Mouse (Mus musculus): Measurements from ENCODE around the gene Slc25a34. TPM values are rescaled to one million over a fixed set of nuclear protein-coding genes. Genes with fewer than 3 reads are reported as not detected.

Gene Slc25a34
- polyA plus RNA-seq, 1 experiment from 2014 or later = 0.49 TPM

GRCm38 (mm10) chr4:141641961-141642811 is 18.6 kb upstream of the Slc25a34 start:
- Histone ChIP-seq H3K9me3 (replicated peaks) (no peaks in the 10 kb centered on the region), H3K27ac (no peak overlapping the region), H3K4me1 (peaks cover 21% of the 10 kb centered on the region), H3K4me2 (no peak overlapping the region), H3K9ac (no peak overlapping the region), H3K27me3 (no peaks in the 10 kb centered on the region), H3K4me3 (replicated peaks) (no peak overlapping the region), H3K36me3 (peaks cover 51% of the 10 kb centered on the region)
- 87% methylated on average over 25 of the region's 25 CpGs for WGBS
- ATAC-seq (replicated peaks; ENCODE audit: low FRiP score) = no peak

- Histone ChIP-seq H3K4me1 (peaks cover 21% of the 10 kb centered on the region), H3K36me3 (peaks cover 58% of the 10 kb centered on the region), H3K4me3 (replicated peaks) (no peak overlapping the region), H3K27me3 (no peaks in the 10 kb centered on the region), H3K9me3 (replicated peaks) (no peaks in the 10 kb centered on the region), H3K27ac (no peak overlapping the region), H3K9ac (no peak overlapping the region), H3K4me2 (no peak overlapping the region)
- no peak for ATAC-seq (replicated peaks; ENCODE audit: low FRiP score)
- WGBS = 83% methylated on average over 7 of the region's 7 CpGs
Measured at GRCm38 (mm10) chr4:141641353-141641771, 17.7 kb upstream of the Slc25a34 start.

GRCm38 (mm10) chr4:141639474-141639873 is 15.9 kb upstream of the Slc25a34 start:
- no peak for ATAC-seq (replicated peaks; ENCODE audit: low FRiP score)
- H3K36me3 ChIP-seq = peaks cover 74% of the 10 kb centered on the region
- H3K9me3 ChIP-seq (replicated peaks) = no peaks in the 10 kb centered on the region
- no peak overlapping the region for H3K27ac ChIP-seq
- H3K4me2 ChIP-seq = no peak overlapping the region
- H3K27me3 ChIP-seq = no peaks in the 10 kb centered on the region
- H3K4me1 ChIP-seq = peaks cover 21% of the 10 kb centered on the region
- 66% methylated on average over 11 of the region's 11 CpGs for WGBS
- no peak overlapping the region for H3K9ac ChIP-seq
- H3K4me3 ChIP-seq (replicated peaks) = no peak overlapping the region

- Histone ChIP-seq H3K36me3 (peaks cover 89% of the 10 kb centered on the region), H3K27me3 (no peaks in the 10 kb centered on the region), H3K9me3 (replicated peaks) (no peaks in the 10 kb centered on the region), H3K4me2 (no peak overlapping the region), H3K27ac (no peak overlapping the region), H3K4me1 (no peaks in the 10 kb centered on the region; the same call in 1 of the 2 replicates), H3K4me3 (replicated peaks) (no peak overlapping the region), H3K9ac (no peak overlapping the region)
- ATAC-seq (replicated peaks; ENCODE audit: low FRiP score) = no peak
- WGBS = 90% methylated on average over 5 of the region's 5 CpGs
Measured at GRCm38 (mm10) chr4:141636693-141637092, 13.1 kb upstream of the Slc25a34 start.

- H3K9ac ChIP-seq = no peak overlapping the region
- H3K27me3 ChIP-seq = no peaks in the 10 kb centered on the region
- no peak overlapping the region for H3K4me2 ChIP-seq
- no peaks in the 10 kb centered on the region; the same call in 1 of the 2 replicates for H3K4me1 ChIP-seq
- no peaks in the 10 kb centered on the region for H3K9me3 ChIP-seq (replicated peaks)
- WGBS = 82% methylated on average over 9 of the region's 9 CpGs
- H3K36me3 ChIP-seq = peaks cover 90% of the 10 kb centered on the region
- no peak overlapping the region for H3K27ac ChIP-seq
- no peak overlapping the region for H3K4me3 ChIP-seq (replicated peaks)
- ATAC-seq (replicated peaks; ENCODE audit: low FRiP score) = no peak
Measured at GRCm38 (mm10) chr4:141635991-141636390, 12.4 kb upstream of the Slc25a34 start.

GRCm38 (mm10) chr4:141632111-141632873 is 8.7 kb upstream of the Slc25a34 start:
- Histone ChIP-seq H3K9me3 (replicated peaks) (no peaks in the 10 kb centered on the region), H3K36me3 (peaks cover 94% of the 10 kb centered on the region), H3K27me3 (no peaks in the 10 kb centered on the region), H3K4me2 (no peak overlapping the region), H3K4me1 (no peaks in the 10 kb centered on the region), H3K27ac (no peak overlapping the region), H3K4me3 (replicated peaks) (no peak overlapping the region), H3K9ac (no peak overlapping the region)
- whole genome bisulfite sequencing = 86% methylated on average over 21 of the region's 21 CpGs
- ATAC-seq (replicated peaks; ENCODE audit: low FRiP score) = no peak

GRCm38 (mm10) chr4:141631250-141631649 is 7.6 kb upstream of the Slc25a34 start:
- no peak for ATAC-seq (replicated peaks; ENCODE audit: low FRiP score)

GRCm38 (mm10) chr4:141630021-141630420 is 6.4 kb upstream of the Slc25a34 start:
- H3K36me3 ChIP-seq = peaks cover 95% of the 10 kb centered on the region

More at GRCm38 (mm10) chr4:141631250-141631649, 7.6 kb upstream of the Slc25a34 start:
- Histone ChIP-seq H3K9me3 (replicated peaks) (no peaks in the 10 kb centered on the region), H3K27me3 (no peaks in the 10 kb centered on the region), H3K4me3 (replicated peaks) (no peak overlapping the region), H3K4me1 (no peaks in the 10 kb centered on the region), H3K36me3 (peaks cover 94% of the 10 kb centered on the region), H3K4me2 (no peak overlapping the region), H3K9ac (no peak overlapping the region), H3K27ac (no peak overlapping the region)
- WGBS = 93% methylated on average over 20 of the region's 20 CpGs

GRCm38 (mm10) chr4:141628661-141629060 is 5.0 kb upstream of the Slc25a34 start:
- peaks cover 8% of the 10 kb centered on the region for H3K4me1 ChIP-seq
- H3K36me3 ChIP-seq = peaks cover 82% of the 10 kb centered on the region
- H3K4me2 ChIP-seq = no peak overlapping the region
- H3K4me3 ChIP-seq (replicated peaks) = no peak overlapping the region
- H3K9ac ChIP-seq = no peak overlapping the region
- no peaks in the 10 kb centered on the region for H3K27me3 ChIP-seq
- no peak overlapping the region for H3K27ac ChIP-seq
- no peak for ATAC-seq (replicated peaks; ENCODE audit: low FRiP score)
- WGBS = 83% methylated on average over 14 of the region's 14 CpGs
- no peaks in the 10 kb centered on the region for H3K9me3 ChIP-seq (replicated peaks)

More at GRCm38 (mm10) chr4:141630021-141630420, 6.4 kb upstream of the Slc25a34 start:
- Histone ChIP-seq H3K9ac (no peak overlapping the region), H3K4me2 (no peak overlapping the region), H3K9me3 (replicated peaks) (no peaks in the 10 kb centered on the region), H3K4me1 (no peaks in the 10 kb centered on the region), H3K27me3 (no peaks in the 10 kb centered on the region), H3K27ac (no peak overlapping the region), H3K4me3 (replicated peaks) (no peak overlapping the region)
- ATAC-seq (replicated peaks; ENCODE audit: low FRiP score) = no peak
- WGBS = 91% methylated on average over 11 of the region's 11 CpGs

- 87% methylated on average over 5 of the region's 5 CpGs for WGBS
- Histone ChIP-seq H3K4me2 (no peak overlapping the region), H3K4me3 (replicated peaks) (no peak overlapping the region), H3K4me1 (peaks cover 17% of the 10 kb centered on the region), H3K27ac (no peak overlapping the region), H3K9ac (no peak overlapping the region), H3K36me3 (peaks cover 72% of the 10 kb centered on the region), H3K9me3 (replicated peaks) (no peaks in the 10 kb centered on the region), H3K27me3 (no peaks in the 10 kb centered on the region)
- no peak for ATAC-seq (replicated peaks; ENCODE audit: low FRiP score)
Measured at GRCm38 (mm10) chr4:141627502-141627901, 3.9 kb upstream of the Slc25a34 start.

GRCm38 (mm10) chr4:141625774-141626550 is 2.3 kb upstream of the Slc25a34 start:
- H3K27ac ChIP-seq = no peak overlapping the region
- peaks cover 21% of the 10 kb centered on the region for H3K4me1 ChIP-seq
- H3K27me3 ChIP-seq = no peaks in the 10 kb centered on the region
- 89% methylated on average over 16 of the region's 16 CpGs for WGBS
- no peaks in the 10 kb centered on the region for H3K9me3 ChIP-seq (replicated peaks)
- no peak overlapping the region for H3K9ac ChIP-seq
- H3K4me2 ChIP-seq = no peak overlapping the region
- no peak overlapping the region for H3K4me3 ChIP-seq (replicated peaks)
- no peak for ATAC-seq (replicated peaks; ENCODE audit: low FRiP score)
- H3K36me3 ChIP-seq = peaks cover 57% of the 10 kb centered on the region
